Mouse (Mus musculus): ENCODE measurements around the gene Bco2.

Bco2 gene

DNA sequence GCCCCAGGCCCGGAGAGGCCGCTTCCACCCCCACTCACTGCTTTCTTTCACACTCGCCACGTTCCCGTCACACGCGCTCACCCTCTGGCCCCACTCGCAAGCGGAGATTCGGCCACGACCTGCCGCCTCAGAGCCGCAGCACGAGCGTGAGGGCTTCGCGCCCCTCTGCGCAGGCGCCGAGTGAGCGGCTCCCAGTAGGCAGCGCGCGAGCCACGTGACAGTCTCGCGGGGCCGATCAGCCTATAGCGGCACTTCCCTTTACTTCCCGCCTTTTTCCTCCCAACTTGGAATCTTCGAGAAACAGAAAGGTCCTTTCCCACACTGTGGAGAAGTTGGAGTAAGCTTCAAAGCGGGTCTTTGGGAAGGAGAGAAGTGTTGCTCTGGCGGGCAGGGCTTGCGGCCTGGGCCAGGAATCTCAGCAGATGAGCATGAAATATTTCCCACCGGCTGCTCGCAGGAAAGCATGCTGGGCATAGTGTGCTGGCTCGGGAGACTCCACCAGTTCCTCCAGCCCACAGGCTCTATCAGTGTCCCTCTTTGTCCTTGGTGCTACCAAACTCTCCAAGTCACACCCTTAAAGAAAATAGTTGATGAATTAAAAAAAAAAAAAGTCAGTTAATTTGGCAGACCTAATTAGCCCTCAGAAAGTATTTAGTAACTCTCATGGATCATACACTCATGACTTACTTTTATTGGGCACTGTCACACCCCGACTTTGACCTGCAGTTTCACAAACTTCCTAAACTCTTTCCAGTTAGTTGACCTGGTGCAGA is 6.3 kb upstream of the Bco2 start, which contains the start of gene Tex12:
Gene Tex12 (minus strand): TSS at position 181 of the 773 bp plus-strand sequence.
- no peak for DNase-seq (ENCODE audit: low spot score in 2 of 2)

- peak; percentile 62 to 77 for DNase-seq (ENCODE audit: low spot score in 2 of 2)
Observed at GRCm38 (mm10) chr9:50554241-50555093, 514 bp downstream of the Bco2 start, which contains the start of gene Il18. TSS of gene Il18 (plus strand) at chr9:50554827.

DNA sequence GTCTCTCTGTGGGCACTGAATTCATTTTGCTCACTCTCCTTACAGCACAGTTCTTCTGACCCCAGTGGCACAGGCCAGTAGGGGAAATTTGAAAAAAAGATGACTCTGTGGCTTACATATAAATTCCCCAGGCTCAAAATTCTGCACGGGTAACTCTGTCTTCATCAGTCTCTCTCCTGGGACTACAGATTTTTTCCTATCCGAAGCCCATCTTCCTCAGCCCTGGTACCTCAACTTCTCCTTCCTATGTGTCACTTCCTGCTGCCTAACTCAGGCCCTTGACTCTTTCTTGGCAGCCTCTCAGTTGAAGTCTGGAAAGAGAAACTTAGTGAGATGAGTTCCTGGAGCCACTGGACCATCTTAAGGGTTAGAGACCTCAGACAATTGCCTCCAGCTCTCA is 1.4 kb downstream of the Bco2 start:
- no peak for DNase-seq (ENCODE audit: low spot score in 2 of 2)

GRCm38 (mm10) chr9:50552206-50552605 is 2.8 kb downstream of the Bco2 start:
- no peak for DNase-seq (ENCODE audit: low spot score in 2 of 2)

DNA sequence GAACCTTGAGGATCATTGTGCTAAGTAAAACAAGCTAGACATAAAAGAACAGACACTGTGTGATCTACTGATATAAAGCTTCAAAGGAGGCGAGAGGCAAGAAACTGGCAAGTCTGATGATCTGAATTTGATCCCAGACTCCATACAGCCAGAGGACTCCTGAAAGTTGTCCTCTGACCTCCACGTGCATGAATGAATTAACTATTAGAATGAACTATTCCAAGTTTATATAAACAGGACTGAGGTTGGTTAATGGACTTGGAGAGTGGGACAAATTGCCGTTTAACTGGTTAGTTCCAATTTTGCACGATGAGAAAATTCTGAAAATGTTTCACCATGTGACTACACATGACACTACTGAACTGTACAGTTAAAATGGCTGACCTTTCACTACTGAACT is 6.0 kb downstream of the Bco2 start:
- no peak for DNase-seq (ENCODE audit: low spot score in 2 of 2)

DNA sequence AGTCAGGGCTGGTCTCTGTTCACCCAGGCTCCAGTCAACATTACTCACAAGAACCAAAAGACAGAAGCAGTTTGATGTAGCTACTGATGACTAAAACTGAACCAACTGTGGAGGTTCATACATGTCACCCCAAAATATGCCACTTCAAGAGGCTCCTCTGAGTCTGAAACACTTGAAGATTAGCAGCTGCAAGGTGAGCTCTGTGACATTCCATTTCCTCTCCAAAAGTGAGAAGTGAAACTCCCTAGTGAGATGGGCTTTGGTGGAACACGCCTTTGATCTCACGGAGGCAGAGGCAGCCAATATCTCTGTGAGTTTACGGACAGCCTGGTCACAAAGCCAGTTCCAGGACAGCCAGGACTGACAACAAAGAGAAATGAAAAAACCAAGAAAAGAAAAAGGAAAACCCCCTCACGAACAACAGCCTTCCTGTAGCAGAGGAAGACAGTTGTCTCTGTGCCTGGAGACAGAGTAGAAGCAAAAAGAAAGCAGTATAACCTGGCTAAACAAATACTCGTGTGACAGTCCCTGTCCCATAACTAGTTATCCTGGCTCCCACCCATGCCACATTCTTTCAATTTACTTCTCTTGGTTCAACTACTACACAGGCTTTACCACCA is 7.0 kb downstream of the Bco2 start:
- DNase-seq (ENCODE audit: low spot score in 2 of 2): no peak

- DNase-seq (ENCODE audit: low spot score in 2 of 2): no peak
Observed at GRCm38 (mm10) chr9:50542401-50542800, 12.6 kb downstream of the Bco2 start.

DNA sequence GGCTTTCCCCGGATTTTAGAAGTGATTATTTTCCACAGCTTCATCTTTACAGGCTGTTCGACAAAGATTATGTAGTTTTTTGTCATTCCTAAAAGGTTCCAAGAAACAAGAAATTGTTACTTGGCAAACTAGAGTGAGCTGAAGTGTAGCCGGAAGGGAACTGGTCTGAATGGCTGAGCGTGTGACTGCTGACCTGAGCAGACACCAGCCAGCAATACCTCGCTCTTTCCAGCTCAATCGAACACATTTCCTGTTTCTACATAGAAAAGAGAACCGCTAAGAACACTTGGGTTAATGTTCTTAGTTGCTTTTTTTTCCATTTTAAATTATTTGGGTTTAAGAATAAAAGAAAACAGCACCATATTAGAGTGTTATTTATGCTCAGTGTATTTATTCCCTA is 14.8 kb downstream of the Bco2 start:
- no peak for DNase-seq (ENCODE audit: low spot score in 2 of 2)

DNA sequence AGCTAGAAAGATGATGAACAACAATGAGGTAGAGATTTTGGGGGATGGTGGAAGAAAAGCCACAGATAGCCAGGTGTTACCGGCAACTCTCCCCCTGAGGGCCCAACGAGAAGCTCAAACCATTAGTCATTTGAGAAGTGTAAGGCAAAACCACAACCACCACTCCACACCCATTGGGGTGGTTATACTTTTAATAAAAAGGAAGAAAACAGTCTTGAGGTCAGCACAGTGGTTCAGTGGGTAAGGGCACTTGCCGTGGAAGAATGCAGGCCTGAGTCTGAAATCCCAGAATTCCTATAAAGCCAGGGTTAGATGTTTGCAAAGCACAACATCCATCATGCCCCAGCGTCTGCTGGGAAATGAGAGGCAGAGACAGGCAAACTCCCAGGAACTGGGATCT is 17.7 kb downstream of the Bco2 start:
- no peak for DNase-seq (ENCODE audit: low spot score in 2 of 2)

GRCm38 (mm10) chr9:50536603-50537135 is 18.3 kb downstream of the Bco2 start:
- DNase-seq (ENCODE audit: low spot score in 2 of 2): no peak

DNA sequence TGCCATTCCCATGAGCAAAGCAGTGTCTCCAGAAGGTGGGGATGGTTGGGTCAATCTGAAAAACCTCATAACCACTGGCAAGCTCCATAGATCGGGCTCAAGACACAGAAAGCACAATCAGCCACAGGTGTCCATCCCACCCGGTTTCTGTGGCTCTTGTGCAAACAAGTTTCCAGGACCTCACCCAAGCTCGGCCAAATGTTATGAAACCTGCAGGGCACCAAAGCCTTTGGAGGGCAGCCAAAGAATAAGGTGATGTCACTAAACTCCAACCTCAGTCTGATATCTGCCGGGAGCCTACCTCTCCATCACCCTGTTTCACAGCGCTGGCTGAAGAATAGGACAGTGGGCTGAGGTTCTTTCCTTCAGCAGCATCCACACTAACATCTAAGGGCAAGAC is 19.1 kb downstream of the Bco2 start:
- no peak for DNase-seq (ENCODE audit: low spot score in 2 of 2)

GRCm38 (mm10) chr9:50533791-50534190 is 21.2 kb downstream of the Bco2 start:
- no peak for DNase-seq (ENCODE audit: low spot score in 2 of 2)

- DNase-seq (ENCODE audit: low spot score in 2 of 2): no peak
Observed at GRCm38 (mm10) chr9:50533328-50533727, 21.7 kb downstream of the Bco2 start.

- peak in 1 of 2 experiments; percentile 45 for DNase-seq (ENCODE audit: low spot score in 2 of 2)
Observed at GRCm38 (mm10) chr9:50530890-50531289, 24.1 kb downstream of the Bco2 start.

- peak; percentile 87 to 97 for DNase-seq (ENCODE audit: low spot score in 2 of 2)
Observed at GRCm38 (mm10) chr9:50528293-50528892, 26.6 kb downstream of the Bco2 start, which contains the start of gene Pts. TSS of gene Pts (minus strand) at chr9:50528724.

GRCm38 (mm10) chr9:50527860-50528259 is 27.1 kb downstream of the Bco2 start:
- DNase-seq (ENCODE audit: low spot score in 2 of 2): no peak

DNA sequence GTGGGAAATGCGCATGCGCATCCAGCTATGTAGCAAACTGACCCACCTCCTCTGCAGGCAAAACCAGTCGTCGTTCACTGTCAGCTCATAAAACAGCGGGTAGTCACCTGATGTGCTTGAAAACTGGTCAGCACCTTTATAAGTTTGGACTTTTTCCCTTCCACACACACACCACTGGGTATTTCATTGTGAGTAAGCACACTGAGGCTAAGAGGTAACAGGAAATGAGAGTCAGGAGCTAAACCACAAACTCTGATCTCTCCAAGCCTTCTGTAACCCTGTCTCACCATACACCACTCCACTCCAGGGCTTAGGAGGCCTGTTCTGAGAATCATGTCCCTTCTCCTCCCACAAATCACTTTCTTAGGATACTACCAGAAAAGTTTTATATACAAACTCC is 29.4 kb downstream of the Bco2 start:
- no peak for DNase-seq (ENCODE audit: low spot score in 2 of 2)

DNA sequence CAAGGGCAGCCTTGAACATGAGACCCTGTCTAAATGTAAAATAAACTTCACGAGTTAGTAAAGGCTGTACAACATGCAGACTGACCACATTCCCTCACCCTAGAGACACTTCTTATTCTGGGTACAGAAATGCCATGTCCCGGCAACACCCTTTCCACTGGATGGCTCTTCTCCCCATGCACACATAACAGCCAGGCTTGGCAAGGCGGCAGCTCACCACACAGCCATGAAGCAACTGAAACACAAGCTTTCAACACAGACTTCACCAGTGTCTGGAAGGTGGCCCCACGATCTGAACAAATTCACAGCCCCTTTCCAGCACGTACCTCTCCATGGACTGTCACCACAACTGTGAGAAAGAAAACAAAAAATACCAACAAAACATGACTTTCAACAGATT is 30.0 kb downstream of the Bco2 start:
- DNase-seq (ENCODE audit: low spot score in 2 of 2): no peak

- DNase-seq (ENCODE audit: low spot score in 2 of 2): no peak
Observed at GRCm38 (mm10) chr9:50522574-50522973, 32.4 kb downstream of the Bco2 start.

DNA sequence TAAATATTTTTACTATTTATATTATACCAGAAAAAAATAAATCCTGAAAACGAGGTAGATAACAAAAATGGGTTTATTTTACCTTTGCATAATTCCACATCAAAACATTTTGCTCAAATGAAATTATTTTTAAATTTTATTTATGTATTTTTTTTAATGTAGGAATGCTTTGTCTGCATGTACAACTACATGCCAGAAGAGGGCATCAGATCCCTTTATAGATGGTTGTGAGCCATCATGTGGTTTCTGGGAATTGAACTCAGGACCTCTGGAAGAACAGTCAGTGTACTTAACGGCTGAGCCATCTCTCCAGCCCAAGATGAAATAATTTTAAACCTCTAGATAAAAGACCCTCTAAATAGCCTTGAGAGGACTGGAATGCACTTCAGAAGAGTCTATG is 33.4 kb downstream of the Bco2 start:
- DNase-seq (ENCODE audit: low spot score in 2 of 2): no peak

GRCm38 (mm10) chr9:50520748-50521147 is 34.2 kb downstream of the Bco2 start:
- DNase-seq (ENCODE audit: low spot score in 2 of 2): no peak

- DNase-seq (ENCODE audit: low spot score in 2 of 2): no peak
Observed at GRCm38 (mm10) chr9:50518781-50519180, 36.2 kb downstream of the Bco2 start.

All from left cerebral cortex, adult 9 months (tissue).